Mouse (Mus musculus) heart, embryonic 13.5 days (tissue): ENCODE data around the gene Tcf7l2. TPM values are rescaled to one million over a fixed set of nuclear protein-coding genes. Genes with fewer than 3 reads are reported as not detected.

Experiments used
- ATAC-seq: fragments of 200-750 bp; cut with Nextera tagmentation; 2 replicates; pipeline ENCODE4 v1.8.0; 2017; ENCODE audit warnings: moderate TSS enrichment; ENCODE audit not compliant: insufficient number of reproducible peaks, low FRiP score, low TSS enrichment; ENCODE audit errors: extremely low read depth
- H3K27ac ChIP-seq: fragments of 300-500 bp; sonication (generic); replicated peaks from 2 replicates; pipeline ENCODE4 v1.5.1; 2015; ENCODE audit warnings: moderate library complexity, mild to moderate bottlenecking, inconsistent platforms
- H3K27me3 ChIP-seq: fragments of 300-500 bp; sonication (generic); replicated peaks from 2 replicates; pipeline ENCODE4 v1.6.1; 2015; ENCODE audit warnings: mild to moderate bottlenecking, inconsistent platforms
- H3K36me3 ChIP-seq: fragments of 300-500 bp; sonication (generic); 2 replicates; pipeline ENCODE4 v1.6.1; 2015; ENCODE audit warnings: mild to moderate bottlenecking, inconsistent platforms
- H3K4me1 ChIP-seq: fragments of 300-500 bp; sonication (generic); 2 replicates; pipeline ENCODE4 v1.6.1; 2015; ENCODE audit warnings: inconsistent platforms
- H3K4me2 ChIP-seq: fragments of 300-500 bp; sonication (generic); 2 replicates; pipeline ENCODE4 v1.6.1; 2015; ENCODE audit warnings: inconsistent platforms, mild to moderate bottlenecking, moderate library complexity
- H3K4me3 ChIP-seq: fragments of 300-500 bp; sonication (generic); 2 replicates; pipeline ENCODE4 v1.5.1; 2015; ENCODE audit warnings: moderate library complexity, mild to moderate bottlenecking, inconsistent platforms
- H3K9ac ChIP-seq: fragments of 300-500 bp; sonication (generic); 2 replicates; pipeline ENCODE4 v1.6.1; 2015; ENCODE audit warnings: inconsistent platforms, mild to moderate bottlenecking, moderate library complexity
- H3K9me3 ChIP-seq: fragments of 300-500 bp; sonication (generic); 2 replicates; pipeline ENCODE4 v1.6.1; 2016; ENCODE audit warnings: inconsistent platforms
- WGBS: fragments of 180-500 bp; shearing (Covaris S2); methylation state at CpG from one replicate; pipeline ENCODE4 v1.1.7; 2015; ENCODE audit warnings: mixed read lengths; 5-methylcytosine and 5-hydroxymethylcytosine counted together
- polyA plus RNA-seq: library from polyadenylated mRNA; unstranded; fragments of >200 nt; fragmentation: Nextera tagmentation; extraction: Ambion mirVana; gene quantifications from 2 replicates; pipeline ENCODE4 v1.2.1, GENCODE M21; 2015

Tcf7l2 gene
- polyA plus RNA-seq, 1 experiment from 2014 or later, result 42.6 TPM

DNA sequence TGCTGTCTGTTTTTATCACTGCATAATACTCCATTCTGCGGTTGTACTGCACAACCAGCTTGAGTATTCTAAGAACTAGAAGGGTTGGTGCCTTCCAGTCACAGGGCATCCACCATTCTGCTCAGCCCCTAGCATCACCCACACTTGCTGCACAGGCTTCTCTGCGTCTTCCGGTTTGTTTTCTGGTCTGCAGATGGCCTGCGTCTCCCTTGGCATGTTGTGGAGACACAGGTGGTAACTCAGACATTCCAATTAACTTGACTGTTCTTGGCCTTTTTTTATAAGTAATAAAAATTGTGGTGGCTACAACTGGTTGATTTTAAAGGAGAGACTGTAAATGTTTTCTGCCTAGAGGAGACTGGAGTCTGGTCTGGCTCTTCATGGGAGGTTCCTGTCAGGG, 67.9 kb downstream of the Tcf7l2 start:
- ATAC-seq, result no peak
- Histone ChIP-seq H3K27me3 (no peaks in the 10 kb centered on the region), H3K4me2 (no peak overlapping the region), H3K4me3 (no peak overlapping the region), H3K9me3 (no peaks in the 10 kb centered on the region), H3K4me1 (peaks cover 42% of the 10 kb centered on the region), H3K27ac (no peak overlapping the region), H3K36me3 (0 out of 2 replicates have a peak, but pooled peaks cover 3% of the 10 kb centered on the region), H3K9ac (no peak overlapping the region)
- WGBS, result 96% methylated on average over 4 of the region's 4 CpGs

DNA sequence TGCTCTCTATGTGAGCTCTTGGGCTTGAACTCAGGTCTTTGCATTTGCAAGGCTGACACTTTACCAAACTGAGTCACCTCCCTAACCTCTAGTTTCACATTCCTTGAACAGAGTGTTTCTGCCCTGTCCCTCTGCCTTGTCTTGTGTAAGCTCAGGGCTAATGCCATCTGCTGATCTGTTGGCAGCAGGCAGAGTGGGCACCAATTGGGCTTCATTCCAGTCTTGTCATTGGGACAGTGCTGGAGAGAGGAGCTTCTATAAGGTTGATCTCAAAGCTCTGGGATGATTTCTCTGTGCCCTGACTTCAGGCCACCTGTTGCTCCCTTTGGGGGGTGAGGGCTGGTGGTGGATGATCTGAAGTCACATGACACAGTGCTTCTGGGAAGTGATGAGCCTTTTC, 70.6 kb downstream of the Tcf7l2 start:
- no peak overlapping the region for H3K4me3 ChIP-seq
- H3K4me2 ChIP-seq, result no peak overlapping the region
- no peak overlapping the region for H3K27ac ChIP-seq
- H3K4me1 ChIP-seq, result peaks cover 47% of the 10 kb centered on the region
- H3K9ac ChIP-seq, result no peak overlapping the region
- peaks cover 5% of the 10 kb centered on the region for H3K36me3 ChIP-seq
- H3K9me3 ChIP-seq, result no peaks in the 10 kb centered on the region
- no peaks in the 10 kb centered on the region for H3K27me3 ChIP-seq
- no peak for ATAC-seq

DNA sequence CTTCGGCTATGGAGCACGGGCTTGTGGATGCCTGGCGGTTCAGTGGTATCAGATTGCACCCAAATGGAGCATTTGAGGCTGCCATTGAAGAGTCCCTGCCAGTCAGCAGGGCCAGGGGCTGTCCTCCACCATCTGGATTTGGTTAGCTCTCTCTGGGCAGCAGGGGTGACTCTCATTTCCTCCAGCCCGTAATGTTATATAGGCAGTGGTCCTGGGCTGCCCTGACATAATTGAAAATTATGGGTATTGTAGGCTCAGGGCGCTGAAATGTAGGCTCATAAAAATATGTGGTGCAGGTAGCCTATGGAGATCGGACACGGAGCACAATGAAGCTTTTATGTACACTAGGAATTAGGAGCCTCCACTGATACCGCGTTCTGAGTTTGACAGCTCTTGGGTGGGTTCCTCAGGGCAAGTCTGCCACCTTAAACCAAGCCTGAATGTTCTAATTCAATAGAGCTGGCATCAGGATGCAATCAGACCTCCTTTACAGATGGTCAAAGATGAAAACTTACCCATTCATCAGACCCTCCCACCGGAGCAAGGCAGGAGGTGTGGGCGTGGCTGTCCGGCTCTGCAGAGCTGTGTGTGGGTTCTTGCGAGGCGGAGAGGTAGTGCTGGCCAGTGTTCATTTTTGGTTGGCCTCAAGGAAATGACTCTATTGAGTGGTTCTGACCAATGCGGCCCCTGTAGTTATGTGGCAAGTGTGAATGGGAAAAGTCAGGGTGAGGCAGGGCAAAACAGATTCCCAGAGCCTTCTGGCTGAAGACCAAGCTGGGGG, 73.6 kb downstream of the Tcf7l2 start:
- Histone ChIP-seq H3K9me3 (no peaks in the 10 kb centered on the region), H3K27ac (peak overlapping the region; percentile 29; the same call in 1 of the 2 replicates), H3K4me3 (no peak overlapping the region), H3K36me3 (peaks cover 26% of the 10 kb centered on the region), H3K4me2 (no peak overlapping the region), H3K4me1 (peaks cover 42% of the 10 kb centered on the region), H3K27me3 (no peaks in the 10 kb centered on the region), H3K9ac (no peak overlapping the region)
- WGBS, result 72% methylated on average over 15 of the region's 15 CpGs
- ATAC-seq, result no peak

DNA sequence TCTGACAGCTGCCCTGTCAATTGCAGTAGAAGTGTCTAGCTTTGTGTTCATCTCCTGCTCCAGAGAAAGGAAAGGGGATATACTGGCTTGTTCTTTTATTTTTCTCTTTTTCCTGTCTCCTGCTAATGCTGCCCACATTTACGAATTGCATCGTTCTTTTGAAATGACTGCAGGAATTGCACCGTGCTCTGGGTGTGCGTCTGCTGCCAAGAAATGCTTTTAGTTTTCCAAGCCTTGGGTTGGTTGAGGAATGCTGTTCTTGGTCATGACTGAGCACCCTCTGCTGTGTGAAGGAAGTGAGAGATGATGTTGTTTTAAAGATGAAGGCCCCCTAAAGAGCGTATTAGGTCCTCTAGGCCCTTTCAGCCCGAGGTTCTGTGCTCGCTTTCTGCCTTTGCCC, 75.4 kb downstream of the Tcf7l2 start:
- 75% methylated on average over 7 of the region's 7 CpGs for WGBS
- Histone ChIP-seq H3K27me3 (no peaks in the 10 kb centered on the region), H3K9ac (no peak overlapping the region), H3K4me3 (no peak overlapping the region), H3K4me1 (peaks cover 42% of the 10 kb centered on the region), H3K4me2 (no peak overlapping the region), H3K36me3 (peaks cover 41% of the 10 kb centered on the region), H3K27ac (no peak overlapping the region), H3K9me3 (no peaks in the 10 kb centered on the region)
- no peak for ATAC-seq

DNA sequence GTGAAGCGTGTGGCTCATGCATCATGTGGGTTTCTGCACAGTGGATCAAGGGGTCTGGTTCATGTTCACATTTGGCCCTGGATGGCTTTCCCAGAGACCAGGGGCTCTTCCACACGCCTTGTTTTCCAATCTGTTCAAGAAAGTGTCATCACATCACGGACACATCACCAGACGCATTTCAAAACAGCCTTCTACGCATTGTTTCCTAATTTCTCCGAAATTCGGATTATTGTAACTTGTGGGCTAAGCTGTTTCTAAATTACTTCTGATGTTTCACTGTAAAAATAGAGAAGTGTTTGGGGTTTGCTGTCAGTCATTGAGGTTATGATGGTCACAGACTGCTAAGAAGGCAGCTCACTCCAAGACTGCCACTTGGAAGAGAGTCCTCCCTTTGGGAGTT, 78.6 kb downstream of the Tcf7l2 start:
- H3K27me3 ChIP-seq, result no peaks in the 10 kb centered on the region
- H3K4me2 ChIP-seq, result no peak overlapping the region
- 86% methylated on average over 7 of the region's 7 CpGs for WGBS
- ATAC-seq, result no peak
- no peak overlapping the region for H3K27ac ChIP-seq
- peaks cover 41% of the 10 kb centered on the region for H3K36me3 ChIP-seq
- H3K4me3 ChIP-seq, result no peak overlapping the region
- H3K9me3 ChIP-seq, result no peaks in the 10 kb centered on the region
- H3K9ac ChIP-seq, result no peak overlapping the region
- peaks cover 37% of the 10 kb centered on the region for H3K4me1 ChIP-seq

DNA sequence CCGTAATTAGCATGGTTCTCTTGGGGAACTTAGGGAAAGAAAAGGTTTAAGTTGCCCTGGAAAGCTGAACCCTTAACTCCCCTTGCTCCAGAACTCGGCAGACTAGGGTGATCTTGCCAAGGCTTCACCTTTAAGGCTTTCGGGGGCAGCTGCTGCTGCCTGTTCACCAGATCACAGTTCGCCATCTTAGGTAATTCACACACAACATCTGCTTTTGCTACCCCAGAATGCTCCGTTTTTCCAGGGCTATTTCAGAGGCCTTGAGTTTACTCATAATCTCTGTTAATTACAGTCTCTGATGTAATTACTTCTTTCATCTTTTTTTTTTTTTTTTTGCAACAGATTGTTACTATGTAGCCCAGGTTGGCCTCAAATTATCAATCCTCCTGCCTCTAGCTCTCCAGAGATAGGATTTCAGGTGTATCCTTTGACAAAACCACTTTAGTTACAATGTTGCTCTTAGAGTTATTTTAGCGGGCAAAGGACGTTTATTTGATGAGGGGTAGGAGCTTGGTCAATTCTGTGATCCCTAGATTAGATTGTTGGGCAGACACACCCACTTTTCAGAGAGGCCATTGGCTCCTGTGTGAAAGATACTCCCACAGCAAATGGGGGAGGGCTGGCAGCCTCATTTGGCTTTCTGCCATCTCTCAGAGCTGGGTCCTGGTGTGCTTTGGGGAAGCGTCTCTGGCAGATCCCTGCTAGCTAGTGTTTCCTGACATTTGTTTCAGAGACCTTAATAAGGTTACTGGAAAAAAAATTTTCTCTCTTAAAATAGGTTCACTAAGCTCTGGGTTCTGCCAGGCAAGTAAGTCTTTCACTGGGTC, 83.6 kb downstream of the Tcf7l2 start:
- Histone ChIP-seq H3K4me2 (no peak overlapping the region), H3K9ac (0 out of 2 replicates have a peak overlapping the region, but pooled peaks have one; percentile 54), H3K27me3 (no peaks in the 10 kb centered on the region), H3K4me1 (peaks cover 70% of the 10 kb centered on the region), H3K4me3 (no peak overlapping the region), H3K36me3 (peaks cover 15% of the 10 kb centered on the region), H3K27ac (peak overlapping the region; percentile 65), H3K9me3 (no peaks in the 10 kb centered on the region)
- ATAC-seq, result no peak
- 50% methylated on average over 8 of the region's 8 CpGs for WGBS

DNA sequence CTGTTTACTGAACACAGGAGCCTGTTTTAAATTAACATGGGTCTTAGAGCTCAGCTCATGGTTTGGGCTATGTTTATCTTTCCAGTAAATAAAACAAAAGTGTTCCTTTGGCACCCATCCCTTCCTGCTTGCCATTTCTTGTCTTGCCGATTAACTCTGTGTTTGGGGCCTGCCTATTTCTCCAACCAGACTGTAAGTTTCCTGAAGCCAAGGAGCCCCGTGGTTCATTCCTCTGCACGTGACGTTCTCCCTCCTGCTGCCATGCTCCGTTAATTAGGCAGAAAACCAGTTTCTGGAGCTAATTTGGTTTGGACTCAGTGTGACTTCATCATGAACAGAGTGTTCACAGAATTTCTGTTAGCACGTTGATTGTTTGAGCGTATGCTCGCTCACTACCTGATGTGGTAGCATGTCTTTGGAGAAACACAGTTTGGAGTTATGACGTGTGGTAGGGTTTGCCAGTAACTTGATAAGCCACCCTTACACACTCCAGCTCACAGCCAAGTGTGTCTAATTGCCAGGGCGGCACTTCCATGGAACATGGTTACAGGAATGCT, 84.4 kb downstream of the Tcf7l2 start:
- Histone ChIP-seq H3K9ac (0 out of 2 replicates have a peak overlapping the region, but pooled peaks have one; percentile 54), H3K4me3 (no peak overlapping the region), H3K4me1 (peaks cover 79% of the 10 kb centered on the region), H3K27ac (peak overlapping the region; percentile 65), H3K36me3 (peaks cover 7% of the 10 kb centered on the region), H3K4me2 (no peak overlapping the region), H3K9me3 (no peaks in the 10 kb centered on the region), H3K27me3 (no peaks in the 10 kb centered on the region)
- WGBS, result 74% methylated on average over 10 of the region's 10 CpGs
- no peak for ATAC-seq

DNA sequence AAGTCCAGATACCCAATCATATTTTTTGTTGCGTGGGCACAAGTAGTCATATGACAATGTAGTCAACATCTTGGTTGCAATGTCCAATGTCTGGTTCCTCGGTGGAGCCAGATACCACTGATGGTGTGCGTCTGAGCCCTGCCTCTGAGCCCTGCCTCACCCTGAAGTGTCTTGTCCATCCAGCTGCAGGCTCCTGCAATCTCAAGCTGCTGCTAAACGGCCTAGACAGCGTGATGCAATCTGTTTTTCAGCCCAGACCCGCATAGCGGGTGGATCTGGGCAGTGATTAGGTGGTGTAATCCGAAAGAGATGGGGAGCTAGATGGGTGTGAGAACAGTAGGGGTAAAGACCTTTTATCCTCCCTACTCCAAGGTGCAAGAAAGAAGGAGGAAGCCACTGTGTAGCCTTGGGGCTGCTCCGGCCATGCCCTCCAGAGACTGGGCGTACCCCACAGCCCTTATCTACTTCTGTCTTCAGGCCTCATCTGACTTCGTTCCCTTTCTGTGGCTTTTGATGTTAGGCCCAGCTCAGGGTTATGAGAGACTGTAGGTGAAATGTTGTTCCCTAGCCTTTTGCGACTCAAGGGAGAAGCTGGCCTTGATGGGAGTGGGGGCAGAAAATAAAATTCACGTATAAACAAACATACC, 86.1 kb downstream of the Tcf7l2 start:
- Histone ChIP-seq H3K4me1 (peaks cover 81% of the 10 kb centered on the region), H3K4me3 (no peak overlapping the region), H3K9ac (0 out of 2 replicates have a peak overlapping the region, but pooled peaks have one; percentile 37), H3K36me3 (0 out of 2 replicates have a peak, but pooled peaks cover 2% of the 10 kb centered on the region), H3K27ac (no peak overlapping the region), H3K9me3 (no peaks in the 10 kb centered on the region), H3K27me3 (no peaks in the 10 kb centered on the region), H3K4me2 (no peak overlapping the region)
- ATAC-seq, result no peak
- 60% methylated on average over 13 of the region's 13 CpGs for WGBS

DNA sequence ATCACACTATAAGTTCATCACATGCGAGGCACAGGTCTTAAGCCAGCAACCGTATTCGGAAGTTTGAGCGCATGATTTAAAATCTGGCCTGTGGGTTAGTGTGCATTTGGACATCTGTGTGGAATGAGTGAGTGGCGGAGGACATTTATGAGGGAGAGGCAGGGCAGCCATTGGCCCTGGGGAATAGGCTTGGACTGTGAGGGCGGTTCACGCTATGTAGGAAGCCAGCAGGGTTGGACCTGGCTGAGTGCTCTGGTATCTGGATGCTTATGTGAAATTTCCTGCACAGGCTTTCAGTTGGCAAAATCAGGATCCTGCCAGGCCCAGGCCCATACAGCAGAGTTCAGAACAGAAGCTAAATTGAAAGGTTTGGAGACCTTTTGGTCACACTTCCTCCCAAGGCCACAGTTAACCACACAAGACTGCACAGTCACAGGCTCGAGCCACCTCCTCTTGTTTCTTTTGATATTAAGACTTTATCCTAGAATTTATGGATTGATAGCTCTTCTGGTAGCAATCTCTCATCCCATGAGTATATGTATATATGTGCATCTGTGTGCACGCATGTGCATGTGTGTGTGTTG, 89.4 kb downstream of the Tcf7l2 start:
- Histone ChIP-seq H3K27me3 (no peaks in the 10 kb centered on the region), H3K4me2 (no peak overlapping the region), H3K9me3 (0 out of 2 replicates have a peak, but pooled peaks cover 3% of the 10 kb centered on the region), H3K4me3 (no peak overlapping the region), H3K4me1 (peaks cover 53% of the 10 kb centered on the region), H3K36me3 (peaks cover 20% of the 10 kb centered on the region), H3K9ac (no peak overlapping the region), H3K27ac (no peak overlapping the region)
- 86% methylated on average over 9 of the region's 9 CpGs for WGBS
- ATAC-seq, result no peak

DNA sequence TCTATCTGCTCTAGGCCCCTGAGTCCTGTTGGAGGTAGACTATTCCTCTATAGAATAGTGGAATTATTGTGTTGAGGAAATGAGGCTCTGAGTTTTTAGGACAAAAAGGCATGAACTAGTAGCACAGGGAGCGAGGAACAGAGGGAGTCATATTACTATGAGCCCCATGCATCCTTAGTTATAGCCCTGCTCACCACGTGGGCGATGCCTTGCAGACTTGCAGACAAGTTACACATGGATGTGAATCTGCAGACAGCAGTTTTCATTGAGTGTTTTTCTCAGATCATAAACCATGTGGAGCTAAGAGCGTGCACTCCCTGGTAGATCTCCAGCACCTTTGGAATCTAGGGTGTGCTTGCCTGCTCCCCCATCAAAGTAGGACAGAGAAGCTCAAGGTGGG, 90.5 kb downstream of the Tcf7l2 start:
- H3K4me1 ChIP-seq, result peaks cover 45% of the 10 kb centered on the region
- H3K27me3 ChIP-seq, result no peaks in the 10 kb centered on the region
- H3K9ac ChIP-seq, result no peak overlapping the region
- 0 out of 2 replicates have a peak, but pooled peaks cover 3% of the 10 kb centered on the region for H3K9me3 ChIP-seq
- no peak overlapping the region for H3K4me2 ChIP-seq
- no peak overlapping the region for H3K27ac ChIP-seq
- 82% methylated on average over 4 of the region's 4 CpGs for WGBS
- no peak for ATAC-seq
- H3K4me3 ChIP-seq, result no peak overlapping the region
- peaks cover 20% of the 10 kb centered on the region for H3K36me3 ChIP-seq
